Mouse (Mus musculus) thymus, postnatal 36 days (tissue): ENCODE results near the gene Zfp282.
"Not testable (repeated sequence)": the region's sequence is repeated elsewhere in the genome, so short reads cannot be mapped to it uniquely, and the experiment has no call there.

ENCODE experiments used
- DNase-seq, 2 experiments: peaks; one replicate each; pipeline ENCODE4 v3.0.0; 2022; ENCODE audit warnings: mixed read lengths in 2 of 2

The Zfp282 gene

GRCm38 (mm10) chr6:47877058-47877457, at the start of gene Zfp282:
Zfp282 (plus strand) TSS chr6:47877204.
- no peak for DNase-seq

GRCm38 (mm10) chr6:47827462-47827861, 49.5 kb upstream of the Zfp282 start:
- no peak for DNase-seq

- no peak for DNase-seq
Measured at GRCm38 (mm10) chr6:47828950-47829349, 48.1 kb upstream of the Zfp282 start.

GRCm38 (mm10) chr6:47830104-47831078, 46.6 kb upstream of the Zfp282 start, which contains the start of gene Zfp786:
Zfp786 (minus strand) TSS chr6:47830867.
- peak; percentile 91 to 92 for DNase-seq

- DNase-seq, result no peak
Measured at GRCm38 (mm10) chr6:47832220-47832619, 44.8 kb upstream of the Zfp282 start.

- DNase-seq, result peak; percentile 96 to 97
Measured at GRCm38 (mm10) chr6:47835482-47835983, 41.5 kb upstream of the Zfp282 start, which contains the start of gene Zfp398. Zfp398 (plus strand) TSS chr6:47835661.

GRCm38 (mm10) chr6:47835984-47836521, 41.0 kb upstream of the Zfp282 start:
- peak in 1 of 2 experiments; percentile 57 for DNase-seq

GRCm38 (mm10) chr6:47837630-47838029, 39.4 kb upstream of the Zfp282 start:
- DNase-seq, result no peak

- no peak for DNase-seq
Measured at GRCm38 (mm10) chr6:47841077-47841476, 35.9 kb upstream of the Zfp282 start.

GRCm38 (mm10) chr6:47841831-47842230, 35.2 kb upstream of the Zfp282 start:
- DNase-seq, result no peak

GRCm38 (mm10) chr6:47842337-47842736, 34.7 kb upstream of the Zfp282 start:
- no peak for DNase-seq

- DNase-seq, result no peak
Measured at GRCm38 (mm10) chr6:47845779-47846178, 31.2 kb upstream of the Zfp282 start.

GRCm38 (mm10) chr6:47857241-47857640, 19.8 kb upstream of the Zfp282 start:
- DNase-seq, result no peak

GRCm38 (mm10) chr6:47857729-47858128, 19.3 kb upstream of the Zfp282 start:
- DNase-seq, result not testable (repeated sequence)

- no peak for DNase-seq
Measured at GRCm38 (mm10) chr6:47872266-47872665, 4.7 kb upstream of the Zfp282 start.

- peak; percentile 78 to 81 for DNase-seq
Measured at GRCm38 (mm10) chr6:47877461-47878132, 593 bp downstream of the Zfp282 start.

GRCm38 (mm10) chr6:47878133-47878514, 1.1 kb downstream of the Zfp282 start:
- DNase-seq, result peak in 1 of 2 experiments; percentile 16

- no peak for DNase-seq
Measured at GRCm38 (mm10) chr6:47878593-47878992, 1.6 kb downstream of the Zfp282 start.

GRCm38 (mm10) chr6:47879049-47879716, 2.2 kb downstream of the Zfp282 start:
- DNase-seq, result no peak

- DNase-seq, result no peak
Measured at GRCm38 (mm10) chr6:47880166-47880565, 3.2 kb downstream of the Zfp282 start.

GRCm38 (mm10) chr6:47888812-47889383, 11.9 kb downstream of the Zfp282 start:
- DNase-seq, result no peak

GRCm38 (mm10) chr6:47899416-47899815, 22.4 kb downstream of the Zfp282 start:
- no peak for DNase-seq
